Mouse (Mus musculus): ENCODE data around the gene Syne1.

Syne1 gene

GRCm38 (mm10) chr10:5056243-5056735 lies 495.0 kb downstream of the Syne1 start:
- DNase-seq: no peak

- no peak for DNase-seq
Measured at GRCm38 (mm10) chr10:5045671-5046070, 505.6 kb downstream of the Syne1 start.

GRCm38 (mm10) chr10:5045213-5045612 lies 506.1 kb downstream of the Syne1 start:
- no peak for DNase-seq

GRCm38 (mm10) chr10:5044481-5044880 lies 506.8 kb downstream of the Syne1 start:
- DNase-seq: no peak

- no peak for DNase-seq
Measured at GRCm38 (mm10) chr10:5041254-5041653, 510.0 kb downstream of the Syne1 start.

- no peak for DNase-seq
Measured at GRCm38 (mm10) chr10:5032192-5033048, 518.9 kb downstream of the Syne1 start.

- DNase-seq: no peak
Measured at GRCm38 (mm10) chr10:5029883-5030282, 521.4 kb downstream of the Syne1 start.

- DNase-seq: no peak
Measured at GRCm38 (mm10) chr10:5029161-5029560, 522.1 kb downstream of the Syne1 start.

GRCm38 (mm10) chr10:5028301-5028700 lies 523.0 kb downstream of the Syne1 start:
- DNase-seq: no peak

GRCm38 (mm10) chr10:5027208-5027607 lies 524.1 kb downstream of the Syne1 start:
- DNase-seq: no peak

GRCm38 (mm10) chr10:5025906-5026305 lies 525.4 kb downstream of the Syne1 start:
- DNase-seq: no peak

- no peak for DNase-seq
Measured at GRCm38 (mm10) chr10:5017148-5017547, 534.1 kb downstream of the Syne1 start.

- no peak for DNase-seq
Measured at GRCm38 (mm10) chr10:5014976-5015375, 536.3 kb downstream of the Syne1 start.

GRCm38 (mm10) chr10:5012004-5012403 lies 539.3 kb downstream of the Syne1 start:
- no peak for DNase-seq

GRCm38 (mm10) chr10:5008795-5009366 lies 542.4 kb downstream of the Syne1 start:
- DNase-seq: no peak

GRCm38 (mm10) chr10:4996592-4996991 lies 554.7 kb downstream of the Syne1 start:
- DNase-seq: no peak

GRCm38 (mm10) chr10:4993802-4994201 lies 557.5 kb downstream of the Syne1 start:
- no peak for DNase-seq

- no peak for DNase-seq
Measured at GRCm38 (mm10) chr10:4983919-4984318, 567.4 kb downstream of the Syne1 start.

GRCm38 (mm10) chr10:4977374-4977773 lies 573.9 kb downstream of the Syne1 start:
- DNase-seq: no peak

GRCm38 (mm10) chr10:4976557-4976956 lies 574.7 kb downstream of the Syne1 start:
- DNase-seq: no peak

GRCm38 (mm10) chr10:4974246-4974645 lies 577.0 kb downstream of the Syne1 start:
- DNase-seq: no peak

- no peak for DNase-seq
Measured at GRCm38 (mm10) chr10:4972026-4972425, 579.3 kb downstream of the Syne1 start.

- DNase-seq: no peak
Measured at GRCm38 (mm10) chr10:4971586-4971985, 579.7 kb downstream of the Syne1 start.

GRCm38 (mm10) chr10:4971156-4971555 lies 580.1 kb downstream of the Syne1 start:
- no peak for DNase-seq

Data from cerebellum, adult 8-10 months (tissue).